ENCODE assay signal across 17 mouse cellular contexts in the genomic region with DNA sequence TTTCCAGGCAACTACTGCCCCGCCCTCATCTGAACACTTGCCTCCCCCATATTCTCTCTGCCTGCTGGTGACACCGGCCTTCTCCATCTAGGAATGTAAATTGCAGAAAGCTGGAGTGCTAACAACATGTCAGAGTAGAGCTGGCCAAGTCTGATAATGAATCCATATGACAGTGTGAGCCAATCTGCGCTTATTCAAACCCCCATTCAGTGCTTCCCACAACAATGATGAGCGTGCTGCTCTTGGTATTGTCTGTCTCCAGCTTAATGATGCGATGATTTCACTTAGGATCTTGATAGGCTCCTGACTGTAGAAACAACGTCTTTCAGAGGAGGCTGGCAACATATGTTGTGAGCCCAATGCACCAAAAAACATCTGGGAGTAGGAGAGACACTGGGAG. TPM values are rescaled to one million over a fixed set of nuclear protein-coding genes. Genes with fewer than 3 reads are reported as not detected.
DNase-seq lines count a peak whose midpoint lies in the region; ATAC-seq and TF ChIP-seq lines count a peak whose summit lies in the region.
"Had no signal": no experiment of that assay in that cellular context is flagged by ENCODE, and none has a peak within 500 bp of the region (broad histone marks: within the 10 kb centered on the region; RNA-seq: fewer than 3 reads in every experiment).

No protein-coding gene starts in this region.

- no peaks in the 10 kb centered on the region for H3K36me3 ChIP-seq in lung, postnatal 0 days (ENCODE audit: insufficient read depth, low read length)
- no peaks in the 10 kb centered on the region for H3K36me3 ChIP-seq in forebrain, embryonic 15.5 days
- H3K36me3 ChIP-seq in thymus, adult 2 months (ENCODE audit: control insufficient read depth, insufficient read depth, low read length) = no peaks in the 10 kb centered on the region
- no peaks in the 10 kb centered on the region for H3K36me3 ChIP-seq in intestine, postnatal 0 days (ENCODE audit: control insufficient read depth, insufficient read depth)
- H3K36me3 ChIP-seq: embryonic facial prominence, embryonic 12.5 days; limb, embryonic 15.5 days had no signal

- DNase-seq in lung, postnatal 0 days (ENCODE audit: low spot score) = peak; percentile 15
- DNase-seq in lung, adult 2 months = no peak
- peak; percentile 66 to 90 for DNase-seq in layer of hippocampus, adult 2 months (ENCODE audit: low spot score in 2 of 2)
- DNase-seq in right cerebral cortex, adult 2 months (ENCODE audit: low spot score in 2 of 2) = peak; percentile 53 to 60
- DNase-seq in thymus, adult 2 months = no peak
- no peak for DNase-seq in thymus, postnatal 0 days (ENCODE audit: low spot score)
- DNase-seq: cerebellum, adult 11-12 months; gastrocnemius, postnatal 25 days; heart, postnatal 14 days; kidney, adult 9 months; lung, postnatal 36 days; thymus, postnatal 25 days had no signal

- no peak overlapping the region for H3K4me2 ChIP-seq in lung, postnatal 0 days (replicated peaks; ENCODE audit: low read depth, low read length)
- no peak overlapping the region for H3K4me2 ChIP-seq in forebrain, embryonic 15.5 days (replicated peaks)
- no peak overlapping the region for H3K4me2 ChIP-seq in intestine, postnatal 0 days (replicated peaks; ENCODE audit: low read depth)
- H3K4me2 ChIP-seq: embryonic facial prominence, embryonic 12.5 days; limb, embryonic 15.5 days had no signal

- no peaks in the 10 kb centered on the region for H3K27me3 ChIP-seq in lung, postnatal 0 days (replicated peaks; ENCODE audit: insufficient read depth, low read length)
- no peaks in the 10 kb centered on the region for H3K27me3 ChIP-seq in forebrain, embryonic 15.5 days
- H3K27me3 ChIP-seq in thymus, adult 2 months (ENCODE audit: control insufficient read depth, insufficient read depth, low read length) = no peaks in the 10 kb centered on the region
- no peaks in the 10 kb centered on the region for H3K27me3 ChIP-seq in intestine, postnatal 0 days (replicated peaks; ENCODE audit: control insufficient read depth, insufficient read depth, low read length)
- H3K27me3 ChIP-seq: embryonic facial prominence, embryonic 12.5 days; limb, embryonic 15.5 days had no signal

- no peak for ATAC-seq in lung, postnatal 0 days
- ATAC-seq in forebrain, embryonic 15.5 days (replicated peaks) = peak; percentile 90
- ATAC-seq in intestine, postnatal 0 days = no peak

- no peaks in the 10 kb centered on the region for H3K4me1 ChIP-seq in lung, postnatal 0 days (ENCODE audit: insufficient read depth, low read depth, low read length)
- H3K4me1 ChIP-seq in lung, adult 2 months (ENCODE audit: control insufficient read depth, insufficient read depth, low read length) = no peaks in the 10 kb centered on the region
- H3K4me1 ChIP-seq in forebrain, embryonic 15.5 days = peaks cover 13% of the 10 kb centered on the region
- no peaks in the 10 kb centered on the region for H3K4me1 ChIP-seq in thymus, adult 2 months (replicated peaks; ENCODE audit: control insufficient read depth, insufficient read depth, low read length)
- H3K4me1 ChIP-seq in intestine, postnatal 0 days (replicated peaks; ENCODE audit: control insufficient read depth, insufficient read depth, low read length) = no peaks in the 10 kb centered on the region
- H3K4me1 ChIP-seq: embryonic facial prominence, embryonic 12.5 days; limb, embryonic 15.5 days had no signal

- no peak overlapping the region for H3K4me3 ChIP-seq in lung, postnatal 0 days (ENCODE audit: low read depth, low read length)
- no peak overlapping the region for H3K4me3 ChIP-seq in lung, adult 2 months (replicated peaks; ENCODE audit: extremely low read depth, low read depth, low read length)
- no peak overlapping the region for H3K4me3 ChIP-seq in forebrain, embryonic 15.5 days
- H3K4me3 ChIP-seq in layer of hippocampus, adult 2 months = no peak overlapping the region
- no peak overlapping the region for H3K4me3 ChIP-seq in thymus, adult 2 months (ENCODE audit: control insufficient read depth, insufficient read depth, low read length)
- H3K4me3 ChIP-seq in intestine, postnatal 0 days (ENCODE audit: low read depth, low read length) = no peak overlapping the region
- H3K4me3 ChIP-seq: embryonic facial prominence, embryonic 12.5 days; limb, embryonic 15.5 days; myocyte had no signal

- no peak for TF ChIP-seq CTCF in lung, postnatal 0 days (IDR thresholded peaks at IDR 0.05)
- no peak for TF ChIP-seq CTCF in lung, adult 2 months (IDR thresholded peaks at IDR 0.05; ENCODE audit: insufficient read depth, low read length)
- no peak for TF ChIP-seq CTCF in layer of hippocampus, adult 2 months (conservative IDR thresholded peaks at IDR 0.05)
- TF ChIP-seq CTCF in thymus, adult 2 months (IDR thresholded peaks at IDR 0.05; ENCODE audit: borderline replicate concordance, control insufficient read depth, extremely low read depth, insufficient read depth, low read length, poor library complexity) = no peak
- no peak for TF ChIP-seq CTCF in intestine, postnatal 0 days (IDR thresholded peaks at IDR 0.05; ENCODE audit: low read depth)

- H3K9me3 ChIP-seq in lung, postnatal 0 days (ENCODE audit: low read length) = no peaks in the 10 kb centered on the region
- H3K9me3 ChIP-seq in forebrain, embryonic 15.5 days = no peaks in the 10 kb centered on the region
- no peaks in the 10 kb centered on the region for H3K9me3 ChIP-seq in intestine, postnatal 0 days (ENCODE audit: control insufficient read depth)
- H3K9me3 ChIP-seq: embryonic facial prominence, embryonic 12.5 days; limb, embryonic 15.5 days had no signal

- 72% methylated on average over 6 of the region's 6 CpGs for WGBS in lung, postnatal 0 days
- WGBS in lung, adult 2 months = 72% methylated on average over 6 of the region's 6 CpGs
- WGBS in forebrain, embryonic 15.5 days = 43% methylated on average over 6 of the region's 6 CpGs
- WGBS in thymus, adult 2 months = 94% methylated on average over 6 of the region's 6 CpGs
- WGBS in intestine, postnatal 0 days = 71% methylated on average over 6 of the region's 6 CpGs

- H3K9ac ChIP-seq in lung, postnatal 0 days (replicated peaks; ENCODE audit: low read depth) = no peak overlapping the region
- H3K9ac ChIP-seq in forebrain, embryonic 15.5 days (replicated peaks) = no peak overlapping the region
- H3K9ac ChIP-seq in intestine, postnatal 0 days (ENCODE audit: low read depth, low read length) = no peak overlapping the region
- H3K9ac ChIP-seq: embryonic facial prominence, embryonic 12.5 days; limb, embryonic 15.5 days had no signal

- no peak for TF ChIP-seq POLR2A in lung, adult 2 months (IDR thresholded peaks at IDR 0.05; ENCODE audit: borderline replicate concordance, extremely low read depth, low read depth, low read length)
- no peak for TF ChIP-seq POLR2A in thymus, adult 2 months (IDR thresholded peaks at IDR 0.05; ENCODE audit: control insufficient read depth, extremely low read depth, insufficient read depth, low read length, poor library complexity)

- TF ChIP-seq EP300 in lung, postnatal 0 days (IDR thresholded peaks at IDR 0.05) = no peak

- H3K27ac ChIP-seq in lung, postnatal 0 days (ENCODE audit: low read length) = no peak overlapping the region
- peak overlapping the region; percentile 86 for H3K27ac ChIP-seq in forebrain, embryonic 15.5 days (replicated peaks)
- H3K27ac ChIP-seq in layer of hippocampus, adult 2 months = peak overlapping the region; percentile 15; the same call in 1 of the 2 replicates
- no peak overlapping the region for H3K27ac ChIP-seq in thymus, adult 2 months (ENCODE audit: control insufficient read depth, insufficient read depth, low read length)
- no peak overlapping the region for H3K27ac ChIP-seq in intestine, postnatal 0 days (ENCODE audit: low read depth, low read length)
- H3K27ac ChIP-seq: embryonic facial prominence, embryonic 12.5 days; limb, embryonic 15.5 days had no signal

RNA-seq across cellular contexts. Expression of a gene that starts 15.6 kb away (rescaled TPM):
- polyA plus RNA-seq in lung, postnatal 0 days (2015; fragmentation: Nextera tagmentation; extraction: Ambion mirVana) = 364 and 369 TPM in 2 replicates
- polyA plus RNA-seq in lung, adult 2 months (2012; rRNA removed) = 48.3 and 56.6 TPM in 2 replicates
- polyA plus RNA-seq in forebrain, embryonic 15.5 days (2015; fragmentation: Nextera tagmentation; extraction: Ambion mirVana) = 452 and 469 TPM in 2 replicates
- total RNA-seq in layer of hippocampus, adult 2 months (2021) = 100 to 1,000 TPM; 119 to 128 TPM
- 39.4 and 41.5 TPM in 2 replicates for polyA plus RNA-seq in thymus, adult 2 months (2012; rRNA removed)
- 373 and 381 TPM in 2 replicates for polyA plus RNA-seq in thymus, postnatal 0 days (2015; fragmentation: Nextera tagmentation; extraction: Ambion mirVana)
- 345 and 364 TPM in 2 replicates for polyA plus RNA-seq in intestine, postnatal 0 days (2015; fragmentation: Nextera tagmentation; extraction: Ambion mirVana)

RNA-seq across cellular contexts. Expression of a gene that starts 29.6 kb away (rescaled TPM):
- 10.9 and 11.6 TPM in 2 replicates for polyA plus RNA-seq in lung, postnatal 0 days (2015; fragmentation: Nextera tagmentation; extraction: Ambion mirVana)
- 11.2 and 15.2 TPM in 2 replicates for polyA plus RNA-seq in lung, adult 2 months (2012; rRNA removed)
- 4.6 and 5.8 TPM in 2 replicates for polyA plus RNA-seq in forebrain, embryonic 15.5 days (2015; fragmentation: Nextera tagmentation; extraction: Ambion mirVana)
- 1 to 10 TPM; 5.8 to 8.3 TPM for total RNA-seq in layer of hippocampus, adult 2 months (2021)
- polyA plus RNA-seq in thymus, adult 2 months (2012; rRNA removed) = 15.7 and 20.9 TPM in 2 replicates
- 13.7 and 14.9 TPM in 2 replicates for polyA plus RNA-seq in thymus, postnatal 0 days (2015; fragmentation: Nextera tagmentation; extraction: Ambion mirVana)
- polyA plus RNA-seq in intestine, postnatal 0 days (2015; fragmentation: Nextera tagmentation; extraction: Ambion mirVana) = 15.5 and 18.7 TPM in 2 replicates

RNA-seq across cellular contexts. Expression of a gene that starts 33.2 kb away (rescaled TPM):
- 1.7 and 1.9 TPM in 2 replicates for polyA plus RNA-seq in lung, postnatal 0 days (2015; fragmentation: Nextera tagmentation; extraction: Ambion mirVana)
- polyA plus RNA-seq in lung, adult 2 months (2012; rRNA removed) = 6.4 and 7.8 TPM in 2 replicates
- 6.4 and 7.7 TPM in 2 replicates for polyA plus RNA-seq in forebrain, embryonic 15.5 days (2015; fragmentation: Nextera tagmentation; extraction: Ambion mirVana)
- total RNA-seq in layer of hippocampus, adult 2 months (2021) = 10 to 100 TPM; 17.9 to 20.7 TPM
- 132 and 204 TPM in 2 replicates for polyA plus RNA-seq in thymus, adult 2 months (2012; rRNA removed)
- polyA plus RNA-seq in thymus, postnatal 0 days (2015; fragmentation: Nextera tagmentation; extraction: Ambion mirVana) = 12.0 and 17.1 TPM in 2 replicates
- polyA plus RNA-seq in intestine, postnatal 0 days (2015; fragmentation: Nextera tagmentation; extraction: Ambion mirVana) = 1.3 and 1.8 TPM in 2 replicates

Comparison
In these comparisons a context has a peak if more than half of its experiments do, and no peak if none do; other contexts are left out.
1. DNase-seq: peak in lung, postnatal 0 days (single experiment), layer of hippocampus, adult 2 months (2 of 2) and right cerebral cortex, adult 2 months (2 of 2); none in lung, adult 2 months (single experiment), thymus, adult 2 months (single experiment) and thymus, postnatal 0 days (single experiment).
2. H3K27ac ChIP-seq: peak in forebrain, embryonic 15.5 days (single experiment) and layer of hippocampus, adult 2 months (single experiment); none in lung, postnatal 0 days (single experiment), thymus, adult 2 months (single experiment) and intestine, postnatal 0 days (single experiment).